Mouse (Mus musculus) CH12.LX (cell line): ENCODE data around the gene Ets2. TPM values are rescaled to one million over a fixed set of nuclear protein-coding genes. Genes with fewer than 3 reads are reported as not detected.

Experiments used
- DNase-seq: peaks from one replicate; pipeline ENCODE4 v3.0.0-alpha.2; 2013; ENCODE audit errors: extremely low read depth
- H3K27ac ChIP-seq: 2 replicates; pipeline ENCODE4 v1.5.1; 2012; ENCODE audit warnings: low read depth, mild to moderate bottlenecking, control low read depth, moderate library complexity; ENCODE audit not compliant: insufficient read depth
- H3K27me3 ChIP-seq: replicated peaks from 2 replicates; pipeline ENCODE3; 2012; ENCODE audit warnings: inconsistent platforms
- H3K36me3 ChIP-seq, 2 experiments: replicated peaks in 1 of 2; 2 replicates each; pipeline versions ENCODE3 to v1.6.1; 2012; ENCODE audit warnings: inconsistent platforms in 1 of 2, low read length in 1 of 2, mild to moderate bottlenecking in 1 of 2, mixed read lengths in 1 of 2, moderate library complexity in 1 of 2; ENCODE audit not compliant: control insufficient read depth in 1 of 2, insufficient read depth in 1 of 2
- H3K4me1 ChIP-seq, 2 experiments: 2 replicates each; pipeline ENCODE4 v1.6.1; 2012; ENCODE audit warnings: inconsistent platforms in 1 of 2, moderate library complexity in 1 of 2; ENCODE audit not compliant: insufficient read depth in 2 of 2, control insufficient read depth in 1 of 2
- H3K4me2 ChIP-seq: 2 replicates; pipeline ENCODE4 v1.6.1; 2012; ENCODE audit warnings: low read depth, mild to moderate bottlenecking, control low read depth; ENCODE audit not compliant: poor library complexity, insufficient read depth, severe bottlenecking
- H3K4me3 ChIP-seq, 3 experiments: fragments of 150-350 bp in 1 of 3; sonication (generic) in 1 of 3; replicated peaks in 1 of 3; 2 replicates each; pipeline versions ENCODE3 to v1.5.1; 2011 to 2012; ENCODE audit warnings: low read depth in 2 of 3, low read length in 2 of 3, mild to moderate bottlenecking in 2 of 3, moderate library complexity in 2 of 3, control low read depth in 1 of 3, improper control_type of control experiment in 1 of 3, inconsistent platforms in 1 of 3, mixed read lengths in 1 of 3; ENCODE audit not compliant: poor library complexity in 1 of 3
- H3K79me2 ChIP-seq: replicated peaks from 2 replicates; pipeline ENCODE4 v1.6.1; 2012; ENCODE audit warnings: mild to moderate bottlenecking, moderate library complexity; ENCODE audit not compliant: control insufficient read depth, poor library complexity, insufficient read depth, severe bottlenecking; ENCODE audit errors: extremely low read depth
- H3K9ac ChIP-seq: 2 replicates; pipeline ENCODE4 v1.6.1; 2012; ENCODE audit warnings: low read depth, mild to moderate bottlenecking, control low read depth, moderate library complexity; ENCODE audit not compliant: insufficient read depth
- H3K9me3 ChIP-seq: replicated peaks from 2 replicates; pipeline ENCODE3; 2012; ENCODE audit warnings: low read length, inconsistent platforms, mixed read lengths
- BHLHE40 ChIP-seq: IDR thresholded peaks from 2 replicates; pipeline ENCODE4 v1.6.1; 2011; ENCODE audit warnings: mild to moderate bottlenecking, low read depth, low read length, improper control_type of control experiment
- CHD1 ChIP-seq: IDR thresholded peaks from 2 replicates; pipeline ENCODE4 v1.6.1; 2012; ENCODE audit warnings: low read depth, low read length, improper control_type of control experiment, inconsistent platforms
- CHD2 ChIP-seq: IDR thresholded peaks from 2 replicates; pipeline ENCODE4 v1.6.1; 2011; ENCODE audit warnings: low read length, improper control_type of control experiment
- CTCF ChIP-seq, 2 experiments: IDR thresholded peaks in 1 of 2; conservative IDR thresholded peaks in 1 of 2; 2 replicates each; pipeline ENCODE4 v1.5.1; 2011 to 2012; ENCODE audit warnings: low read depth in 2 of 2, low read length in 2 of 2, improper control_type of control experiment in 1 of 2, inconsistent platforms in 1 of 2, mild to moderate bottlenecking in 1 of 2, moderate library complexity in 1 of 2
- EP300 ChIP-seq: IDR thresholded peaks from 2 replicates; pipeline ENCODE4 v1.6.1; 2011; ENCODE audit warnings: low read length, improper control_type of control experiment
- GABPA ChIP-seq: IDR thresholded peaks from 2 replicates; pipeline ENCODE4 v1.6.1; 2012; ENCODE audit warnings: low read depth, low read length, improper control_type of control experiment, inconsistent platforms; ENCODE audit not compliant: insufficient replicate concordance
- JUN ChIP-seq: IDR thresholded peaks from 2 replicates; pipeline ENCODE4 v1.6.1; 2011; ENCODE audit warnings: low read depth, mild to moderate bottlenecking, low read length, improper control_type of control experiment, moderate library complexity; ENCODE audit not compliant: insufficient read depth
- KAT2A ChIP-seq: IDR thresholded peaks from 2 replicates; pipeline ENCODE4 v1.6.1; 2012; ENCODE audit warnings: low read length, improper control_type of control experiment, inconsistent platforms; ENCODE audit not compliant: insufficient replicate concordance
- MAFK ChIP-seq: IDR thresholded peaks from 2 replicates; pipeline ENCODE4 v1.6.1; 2011; ENCODE audit warnings: low read length, improper control_type of control experiment; ENCODE audit not compliant: insufficient replicate concordance
- MEF2A ChIP-seq: IDR thresholded peaks from 2 replicates; pipeline ENCODE4 v1.6.1; 2014; ENCODE audit warnings: low read depth, mild to moderate bottlenecking, inconsistent platforms, low read length, improper control_type of control experiment, borderline replicate concordance
- MYC ChIP-seq: IDR thresholded peaks from 2 replicates; pipeline ENCODE4 v1.6.1; 2011; ENCODE audit warnings: low read depth, mild to moderate bottlenecking, improper control_type of control experiment, low read length
- NELFE ChIP-seq: IDR thresholded peaks from 2 replicates; pipeline ENCODE4 v1.6.1; 2011; ENCODE audit warnings: low read depth, low read length, improper control_type of control experiment
- PAX5 ChIP-seq: IDR thresholded peaks from 2 replicates; pipeline ENCODE4 v1.6.1; 2012; ENCODE audit warnings: low read length, inconsistent platforms, mixed read lengths
- RAD21 ChIP-seq: IDR thresholded peaks from 2 replicates; pipeline ENCODE4 v1.6.1; 2011; ENCODE audit warnings: low read depth, mild to moderate bottlenecking, low read length, improper control_type of control experiment, moderate library complexity
- SIN3A ChIP-seq: IDR thresholded peaks from 2 replicates; pipeline ENCODE4 v1.6.1; 2012; ENCODE audit warnings: low read length, improper control_type of control experiment, inconsistent platforms
- TCF12 ChIP-seq: IDR thresholded peaks from 2 replicates; pipeline ENCODE4 v1.6.1; 2014; ENCODE audit warnings: low read depth, mild to moderate bottlenecking, inconsistent platforms, low read length, improper control_type of control experiment
- ZC3H11A ChIP-seq: IDR thresholded peaks from 2 replicates; pipeline ENCODE4 v1.6.1; 2012; ENCODE audit warnings: low read depth, mild to moderate bottlenecking, inconsistent platforms, low read length, improper control_type of control experiment
- ZMIZ1 ChIP-seq: IDR thresholded peaks from 2 replicates; pipeline ENCODE4 v1.6.1; 2012; ENCODE audit warnings: low read depth, mild to moderate bottlenecking, inconsistent platforms, low read length, improper control_type of control experiment
- ZNF384 ChIP-seq: IDR thresholded peaks from 2 replicates; pipeline ENCODE4 v1.6.1; 2012; ENCODE audit warnings: low read depth, low read length, improper control_type of control experiment, inconsistent platforms
- dilution Hi-C: fragments of 300-500 bp; cut with MboI; formaldehyde crosslinking; loops from 2 replicates; pipeline ENCODE4 v1.14.3; 2020; ENCODE audit warnings: low sequenced_read_pairs; ENCODE audit not compliant: extremely low pct_unique_long_range_greater_than_20kb, extremely low pct_ligation_motif_present
- in situ Hi-C: fragments of 300-500 bp; cut with MboI; formaldehyde crosslinking; loops from 3 replicates; pipeline ENCODE4 v1.14.3; 2019; ENCODE audit warnings: low sequenced_read_pairs, low pct_ligation_motif_present, low pct_unique_long_range_greater_than_20kb, mixed read lengths
- polyA plus RNA-seq: library from polyadenylated mRNA; unstranded; fragments of >175 nt; gene quantifications from 2 replicates; pipeline ENCODE4 v1.2.1, GENCODE M21; 2012; ENCODE audit warnings: low read depth; ENCODE audit not compliant: insufficient read length
- total RNA-seq, 2 experiments: library from RNA; depleted of rRNA; stranded (reverse); fragments of 300-350 nt in 1 of 2; fragments of >200 nt in 1 of 2; gene quantifications; 2 replicates each; pipeline ENCODE4 v1.2.3; 2012 to 2014

Gene Ets2
- total and polyA plus RNA-seq, 3 experiments = 42.0 to 51.2 (median 43.2) TPM

GRCm38 (mm10) chr16:95659461-95659860 lies 42.4 kb upstream of the Ets2 start:
- in situ Hi-C loops = loop anchor here (10.0 kb wide), 1 partner anchor 285 kb away; no protein-coding TSS in a partner anchor
- H3K4me1 ChIP-seq = peaks cover 2 to 9% of the 10 kb centered on the region in 2 experiments; a peak in 2 of 4 replicates
- no peaks in the 10 kb centered on the region for H3K27me3 ChIP-seq
- no peak overlapping the region for H3K27ac ChIP-seq
- TF ChIP-seq SIN3A (no peak), GABPA (no peak), KAT2A (no peak), MEF2A (no peak), EP300 (no peak), RAD21 (no peak), NELFE (no peak), MAFK (no peak), JUN (no peak), PAX5 (no peak), CHD1 (no peak), ZNF384 (no peak), MYC (no peak), CTCF (conservative IDR thresholded peaks at IDR 0.05 in 1 of 2, IDR thresholded peaks at IDR 0.05 in 1 of 2; ENCODE audit: low read depth in 2 of 2, low read length in 2 of 2) (no peak), ZC3H11A (no peak), ZMIZ1 (no peak)
- DNase-seq = no peak
- H3K79me2 ChIP-seq = no peaks in the 10 kb centered on the region
- no peaks in the 10 kb centered on the region for H3K36me3 ChIP-seq
- dilution Hi-C loops = no loop called here
- H3K9me3 ChIP-seq = peaks cover 10% of the 10 kb centered on the region
- no peak overlapping the region for H3K9ac ChIP-seq
- H3K4me3 ChIP-seq = no peak overlapping the region
- no peak overlapping the region for H3K4me2 ChIP-seq

GRCm38 (mm10) chr16:95660909-95661308 lies 41.0 kb upstream of the Ets2 start:
- Histone ChIP-seq H3K4me2 (no peak overlapping the region), H3K79me2 (no peaks in the 10 kb centered on the region), H3K27me3 (no peaks in the 10 kb centered on the region), H3K9ac (no peak overlapping the region), H3K4me1 (peaks cover 2 to 9% of the 10 kb centered on the region in 2 experiments; a peak in 2 of 4 replicates), H3K27ac (no peak overlapping the region), H3K36me3 (no peaks in the 10 kb centered on the region), H3K9me3 (peaks cover 10% of the 10 kb centered on the region), H3K4me3 (no peak overlapping the region)
- in situ Hi-C loops = no loop called here
- dilution Hi-C loops = no loop called here
- TF ChIP-seq JUN = no peak
- no peak for TF ChIP-seq BHLHE40
- TF ChIP-seq TCF12 = no peak
- TF ChIP-seq PAX5 = no peak
- no peak for TF ChIP-seq CHD2
- no peak for TF ChIP-seq ZMIZ1
- TF ChIP-seq CTCF (conservative IDR thresholded peaks at IDR 0.05 in 1 of 2, IDR thresholded peaks at IDR 0.05 in 1 of 2; ENCODE audit: low read depth in 2 of 2, low read length in 2 of 2) = no peak
- TF ChIP-seq ZC3H11A = no peak
- DNase-seq = no peak
